Mouse (Mus musculus) thymus, adult 2 months (tissue): ENCODE data around the gene Milr1.

ENCODE experiments used
- CTCF ChIP-seq: fragments of 200-500 bp; IDR thresholded peaks from 2 replicates; pipeline ENCODE4 v1.5.1; 2012; ENCODE audit warnings: mild to moderate bottlenecking, control low read depth, low read length, moderate library complexity, borderline replicate concordance; ENCODE audit not compliant: control insufficient read depth, poor library complexity, insufficient read depth; ENCODE audit errors: extremely low read depth
- POLR2A ChIP-seq: fragments of 200-500 bp; IDR thresholded peaks from 2 replicates; pipeline ENCODE4 v1.6.1; 2012; ENCODE audit warnings: mild to moderate bottlenecking, low read length, control low read depth, moderate library complexity; ENCODE audit not compliant: control insufficient read depth, poor library complexity, insufficient read depth; ENCODE audit errors: extremely low read depth

DNA sequence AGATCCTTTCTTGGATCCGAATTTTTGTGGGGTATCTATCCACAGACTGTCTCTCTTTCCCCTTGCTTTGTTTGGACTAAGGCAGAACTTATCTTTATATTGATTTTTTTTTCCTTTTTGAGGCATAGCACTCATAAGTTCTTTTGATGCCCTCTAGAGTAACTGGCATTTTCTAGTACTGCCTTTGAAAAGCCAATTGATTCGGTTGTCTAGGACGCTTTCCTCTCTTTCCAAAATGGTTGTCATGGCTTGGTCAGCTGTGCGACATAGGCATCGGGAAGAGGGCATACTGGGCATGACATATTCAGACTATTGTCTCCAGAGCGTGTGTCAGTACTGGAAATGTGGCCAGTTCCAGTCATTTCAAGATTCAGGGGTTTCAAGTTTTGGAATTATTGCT lies 38.6 kb downstream of the Milr1 start:
- no peak for TF ChIP-seq CTCF
- TF ChIP-seq POLR2A, result no peak
